Mouse (Mus musculus): Measurements from ENCODE around the gene Clmn.

- TF ChIP-seq CTCF (IDR thresholded peaks at IDR 0.05; ENCODE audit: control insufficient read depth, insufficient read depth, low read length): no peak
- no peak for TF ChIP-seq POLR2A (IDR thresholded peaks at IDR 0.05; ENCODE audit: borderline replicate concordance, control insufficient read depth, low read depth, low read length)
These were observed 8.3 kb downstream of the Clmn start for GRCm38 (mm10) chr12:104856540-104856939.

All from bone marrow, adult 2 months (tissue).